Mouse (Mus musculus): ENCODE data around the gene Zfp839.
"Not testable (repeated sequence)": the region's sequence is repeated elsewhere in the genome, so short reads cannot be mapped to it uniquely, and the experiment has no call there.

DNA sequence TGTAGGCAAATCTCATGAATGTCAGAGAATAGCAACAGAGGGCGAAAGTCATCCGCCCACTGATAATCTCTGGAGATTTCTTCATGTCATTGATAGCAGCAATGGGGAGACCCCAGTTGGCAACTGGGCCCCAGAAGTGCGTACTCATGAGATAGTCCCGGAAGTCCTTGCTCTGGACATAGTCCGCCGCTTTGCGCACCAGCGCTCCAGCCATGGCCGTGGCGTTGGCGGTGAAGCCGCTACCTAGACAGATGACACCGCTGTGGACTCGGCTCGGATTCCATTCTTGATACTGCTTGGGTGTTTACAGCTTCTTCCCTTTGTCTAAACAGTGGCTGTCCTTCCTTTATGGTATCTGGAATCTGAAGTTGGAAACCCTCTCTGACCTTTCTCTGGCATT lies 8.6 kb downstream of the Zfp839 start:
- not testable (repeated sequence) for TF ChIP-seq POU5F1 (IDR thresholded peaks at IDR 0.05; ENCODE audit: borderline replicate concordance, low read length); CTCF (conservative IDR thresholded peaks at IDR 0.05; ENCODE audit: low read length); NANOG (IDR thresholded peaks at IDR 0.05; ENCODE audit: borderline replicate concordance, low read length)

Measured in E14TG2a.4 (cell line).